Mouse (Mus musculus): ENCODE data around the gene Rdh16f2. TPM values are rescaled to one million over a fixed set of nuclear protein-coding genes. Genes with fewer than 3 reads are reported as not detected.
A peak's percentile ranks its signal among the peaks of the same experiment; 100 is the strongest.

Rdh16f2 gene
- polyA plus RNA-seq, 1 experiment = not detected

DNA sequence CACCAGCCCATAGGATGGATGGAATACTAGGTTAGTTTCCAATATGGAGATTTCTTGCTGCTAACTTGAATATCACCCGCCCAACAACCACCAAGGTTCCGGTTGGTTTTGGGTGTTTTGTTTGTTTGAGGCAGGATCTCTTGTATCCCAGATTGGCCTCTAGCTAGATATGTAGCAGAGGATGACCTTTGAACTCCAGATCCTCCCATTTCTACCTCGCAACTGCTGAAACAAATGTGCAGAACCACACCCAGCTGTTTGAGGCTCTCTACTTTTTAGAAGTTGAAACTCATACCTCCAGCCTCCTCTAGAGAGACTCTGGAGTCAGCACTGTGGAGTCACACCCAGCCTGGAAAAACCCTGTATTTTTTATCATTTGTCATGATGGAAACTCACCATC, 31.2 kb downstream of the Rdh16f2 start:
- H3K36me3 ChIP-seq (ENCODE audit: control insufficient read depth, insufficient read depth, low read length, poor library complexity, severe bottlenecking) = no peaks in the 10 kb centered on the region
- H3K27me3 ChIP-seq (ENCODE audit: control insufficient read depth, insufficient read depth, low read length, poor library complexity, severe bottlenecking) = no peaks in the 10 kb centered on the region
- no peak overlapping the region for H3K9ac ChIP-seq (ENCODE audit: low read depth, poor library complexity, severe bottlenecking)
- TF ChIP-seq EP300 (IDR thresholded peaks at IDR 0.05; ENCODE audit: insufficient read depth, low read depth, low read length) = no peak
- no peak for TF ChIP-seq POLR2A (IDR thresholded peaks at IDR 0.05; ENCODE audit: insufficient read depth, low read length)
- no peak for TF ChIP-seq CTCF (IDR thresholded peaks at IDR 0.05; ENCODE audit: low read depth, low read length)
- no peak overlapping the region for H3K4me3 ChIP-seq (ENCODE audit: low read depth, low read length)
- H3K27ac ChIP-seq (ENCODE audit: insufficient read depth, low read length) = no peak overlapping the region
- H3K9me3 ChIP-seq (replicated peaks; ENCODE audit: control insufficient read depth, insufficient read depth, low read length, poor library complexity, severe bottlenecking) = 0 out of 2 replicates have a peak, but pooled peaks cover 2% of the 10 kb centered on the region
- peaks cover 7% of the 10 kb centered on the region for H3K4me1 ChIP-seq (ENCODE audit: control insufficient read depth, insufficient read depth, low read length)

DNA sequence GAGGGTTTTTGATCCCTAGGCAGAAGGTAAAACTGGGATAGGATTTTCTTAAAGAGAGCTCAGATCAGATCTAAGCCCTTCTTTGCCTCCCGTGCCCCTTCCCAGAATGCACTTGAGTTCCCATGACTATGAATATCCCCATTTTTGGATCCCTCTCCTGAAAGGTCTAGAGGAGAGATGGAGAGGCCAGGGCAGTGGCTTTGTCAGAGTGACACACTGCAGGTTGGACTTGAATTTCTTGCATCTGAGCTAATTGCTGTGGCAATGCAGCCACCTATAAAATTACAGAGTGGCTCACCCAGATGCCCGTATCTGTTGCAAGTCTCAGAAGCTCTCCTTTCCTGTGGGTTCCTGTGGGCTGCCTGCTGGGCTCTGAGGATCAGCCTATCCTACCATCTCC, 31.9 kb downstream of the Rdh16f2 start, which contains the start of gene Sdr9c7:
Gene Sdr9c7, plus strand, starts transcription at position 301 of the 400 bp plus-strand sequence.
- TF ChIP-seq POLR2A (IDR thresholded peaks at IDR 0.05; ENCODE audit: insufficient read depth, low read length) (no peak), EP300 (IDR thresholded peaks at IDR 0.05; ENCODE audit: insufficient read depth, low read depth, low read length) (no peak), CTCF (IDR thresholded peaks at IDR 0.05; ENCODE audit: low read depth, low read length) (no peak)
- Histone ChIP-seq H3K36me3 (ENCODE audit: control insufficient read depth, insufficient read depth, low read length, poor library complexity, severe bottlenecking) (no peaks in the 10 kb centered on the region), H3K4me3 (ENCODE audit: low read depth, low read length) (no peak within 1 kb of the TSS), H3K9ac (ENCODE audit: low read depth, poor library complexity, severe bottlenecking) (no peak within 1 kb of the TSS), H3K27me3 (ENCODE audit: control insufficient read depth, insufficient read depth, low read length, poor library complexity, severe bottlenecking) (no peaks in the 10 kb centered on the region), H3K27ac (ENCODE audit: insufficient read depth, low read length) (no peak within 1 kb of the TSS), H3K9me3 (replicated peaks; ENCODE audit: control insufficient read depth, insufficient read depth, low read length, poor library complexity, severe bottlenecking) (0 out of 2 replicates have a peak, but pooled peaks cover 2% of the 10 kb centered on the region), H3K4me1 (ENCODE audit: control insufficient read depth, insufficient read depth, low read length) (peaks cover 7% of the 10 kb centered on the region)

DNA sequence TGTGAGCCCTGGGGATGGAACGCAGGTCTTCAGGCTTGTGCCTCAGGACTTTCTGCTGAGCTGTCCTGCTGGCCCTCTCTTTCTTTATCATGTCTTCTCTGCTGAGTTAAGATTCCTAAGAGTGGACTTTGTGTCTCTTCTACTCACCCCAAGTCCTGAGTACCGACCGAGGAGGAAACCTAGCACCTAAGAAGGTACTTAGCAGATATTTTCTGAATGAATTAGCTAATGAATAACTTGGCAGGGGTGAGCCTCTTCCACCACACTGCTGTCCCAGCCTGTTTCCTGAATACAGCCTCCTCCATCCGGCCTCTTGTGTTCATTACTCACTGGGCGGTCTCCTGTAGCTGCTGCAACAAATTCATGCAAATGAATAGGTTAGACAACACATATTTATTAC, 33.5 kb downstream of the Rdh16f2 start:
- H3K9ac ChIP-seq (ENCODE audit: low read depth, poor library complexity, severe bottlenecking) = no peak overlapping the region
- no peaks in the 10 kb centered on the region for H3K36me3 ChIP-seq (ENCODE audit: control insufficient read depth, insufficient read depth, low read length, poor library complexity, severe bottlenecking)
- no peaks in the 10 kb centered on the region for H3K27me3 ChIP-seq (ENCODE audit: control insufficient read depth, insufficient read depth, low read length, poor library complexity, severe bottlenecking)
- no peak overlapping the region for H3K4me3 ChIP-seq (ENCODE audit: low read depth, low read length)
- no peak overlapping the region for H3K27ac ChIP-seq (ENCODE audit: insufficient read depth, low read length)
- H3K9me3 ChIP-seq (replicated peaks; ENCODE audit: control insufficient read depth, insufficient read depth, low read length, poor library complexity, severe bottlenecking) = 0 out of 2 replicates have a peak, but pooled peaks cover 2% of the 10 kb centered on the region
- TF ChIP-seq POLR2A (IDR thresholded peaks at IDR 0.05; ENCODE audit: insufficient read depth, low read length) (no peak), CTCF (IDR thresholded peaks at IDR 0.05; ENCODE audit: low read depth, low read length) (no peak), EP300 (IDR thresholded peaks at IDR 0.05; ENCODE audit: insufficient read depth, low read depth, low read length) (no peak)
- H3K4me1 ChIP-seq (ENCODE audit: control insufficient read depth, insufficient read depth, low read length) = peaks cover 8% of the 10 kb centered on the region

DNA sequence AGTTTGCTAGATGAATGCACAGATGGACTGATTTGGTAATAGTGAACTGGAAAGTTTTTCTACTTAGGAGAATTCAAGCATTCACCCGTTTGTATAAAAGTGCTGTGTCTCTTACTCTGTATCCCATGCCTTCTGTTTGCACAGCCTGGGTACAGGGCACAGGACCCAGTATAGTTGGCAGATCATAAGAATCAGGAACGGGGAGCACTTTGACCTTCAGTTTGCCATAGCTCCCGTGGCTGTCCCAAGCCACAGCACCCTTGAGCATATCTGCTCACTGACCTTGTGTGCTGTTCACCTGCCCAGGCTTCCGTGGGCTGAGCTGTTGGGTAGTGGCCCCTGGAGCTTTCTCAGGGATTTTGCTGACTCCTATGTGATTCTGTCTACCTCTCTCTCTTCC, 35.5 kb downstream of the Rdh16f2 start:
- H3K4me3 ChIP-seq (ENCODE audit: low read depth, low read length) = no peak overlapping the region
- no peak for TF ChIP-seq POLR2A (IDR thresholded peaks at IDR 0.05; ENCODE audit: insufficient read depth, low read length)
- no peak for TF ChIP-seq EP300 (IDR thresholded peaks at IDR 0.05; ENCODE audit: insufficient read depth, low read depth, low read length)
- TF ChIP-seq CTCF (IDR thresholded peaks at IDR 0.05; ENCODE audit: low read depth, low read length) = no peak
- H3K27me3 ChIP-seq (ENCODE audit: control insufficient read depth, insufficient read depth, low read length, poor library complexity, severe bottlenecking) = no peaks in the 10 kb centered on the region
- H3K36me3 ChIP-seq (ENCODE audit: control insufficient read depth, insufficient read depth, low read length, poor library complexity, severe bottlenecking) = no peaks in the 10 kb centered on the region
- peaks cover 19% of the 10 kb centered on the region for H3K4me1 ChIP-seq (ENCODE audit: control insufficient read depth, insufficient read depth, low read length)
- 0 out of 2 replicates have a peak, but pooled peaks cover 2% of the 10 kb centered on the region for H3K9me3 ChIP-seq (replicated peaks; ENCODE audit: control insufficient read depth, insufficient read depth, low read length, poor library complexity, severe bottlenecking)
- H3K27ac ChIP-seq (ENCODE audit: insufficient read depth, low read length) = no peak overlapping the region
- no peak overlapping the region for H3K9ac ChIP-seq (ENCODE audit: low read depth, poor library complexity, severe bottlenecking)

DNA sequence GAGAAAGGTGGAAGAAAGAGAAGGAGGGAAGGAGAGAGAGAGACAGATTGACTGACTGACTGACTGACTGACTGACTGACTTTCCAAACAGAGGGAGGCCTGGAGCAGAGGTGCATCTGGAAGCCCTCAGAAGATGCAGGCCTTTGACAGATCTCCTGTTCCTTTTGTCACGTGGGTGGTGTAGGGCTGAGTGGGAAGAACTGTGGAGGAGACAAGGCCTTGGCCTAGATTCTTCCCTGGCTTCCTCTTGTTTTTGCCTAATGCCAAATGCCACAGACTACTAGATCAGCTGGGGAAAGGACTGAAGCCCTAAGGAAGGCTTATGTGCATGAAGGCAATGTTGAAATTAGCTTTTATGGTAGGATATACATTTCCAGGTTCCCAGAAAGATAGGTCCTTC, 36.8 kb downstream of the Rdh16f2 start:
- H3K27me3 ChIP-seq (ENCODE audit: control insufficient read depth, insufficient read depth, low read length, poor library complexity, severe bottlenecking) = no peaks in the 10 kb centered on the region
- H3K4me1 ChIP-seq (ENCODE audit: control insufficient read depth, insufficient read depth, low read length) = peaks cover 15% of the 10 kb centered on the region
- H3K27ac ChIP-seq (ENCODE audit: insufficient read depth, low read length) = no peak overlapping the region
- no peak overlapping the region for H3K9ac ChIP-seq (ENCODE audit: low read depth, poor library complexity, severe bottlenecking)
- 0 out of 2 replicates have a peak, but pooled peaks cover 2% of the 10 kb centered on the region for H3K9me3 ChIP-seq (replicated peaks; ENCODE audit: control insufficient read depth, insufficient read depth, low read length, poor library complexity, severe bottlenecking)
- TF ChIP-seq POLR2A (IDR thresholded peaks at IDR 0.05; ENCODE audit: insufficient read depth, low read length) (no peak), CTCF (IDR thresholded peaks at IDR 0.05; ENCODE audit: low read depth, low read length) (no peak), EP300 (IDR thresholded peaks at IDR 0.05; ENCODE audit: insufficient read depth, low read depth, low read length) (no peak)
- H3K36me3 ChIP-seq (ENCODE audit: control insufficient read depth, insufficient read depth, low read length, poor library complexity, severe bottlenecking) = no peaks in the 10 kb centered on the region
- H3K4me3 ChIP-seq (ENCODE audit: low read depth, low read length) = no peak overlapping the region

DNA sequence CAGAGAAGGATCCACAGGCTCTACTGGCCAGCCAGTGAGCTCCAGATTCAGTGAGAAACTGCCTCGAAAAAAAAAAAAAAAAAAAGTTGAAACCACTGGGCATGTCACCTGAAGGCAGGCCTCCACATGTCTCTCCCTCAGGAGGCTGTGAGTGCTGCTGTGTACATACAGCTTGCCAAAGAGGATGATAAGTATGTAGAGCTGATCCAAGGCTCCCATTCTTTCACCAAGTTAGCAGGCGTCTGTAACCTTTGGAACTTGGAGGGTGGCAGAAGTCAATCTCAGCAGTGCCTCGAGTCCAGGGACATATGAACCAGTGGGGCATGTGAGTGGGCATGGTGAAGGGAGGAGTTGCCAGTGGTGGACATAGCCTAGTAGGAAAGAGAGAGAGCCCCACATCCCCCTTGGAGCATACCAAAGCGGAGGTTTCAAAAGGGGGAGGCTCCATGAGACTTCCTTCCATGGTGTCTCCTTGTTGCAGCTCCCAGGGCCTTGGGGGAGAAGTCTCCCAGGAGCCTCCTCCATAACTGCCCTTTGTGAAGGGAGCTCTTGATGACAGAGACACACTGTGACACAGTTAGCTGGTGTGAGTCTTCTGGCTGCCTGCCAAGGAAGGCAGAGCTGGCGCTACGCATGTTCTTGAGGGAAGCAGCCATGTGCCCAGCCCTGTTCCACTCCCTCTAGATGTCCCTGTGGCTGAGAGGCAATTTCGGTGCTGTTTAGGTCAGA, 38.6 kb downstream of the Rdh16f2 start:
- peaks cover 18% of the 10 kb centered on the region for H3K4me1 ChIP-seq (ENCODE audit: control insufficient read depth, insufficient read depth, low read length)
- H3K36me3 ChIP-seq (ENCODE audit: control insufficient read depth, insufficient read depth, low read length, poor library complexity, severe bottlenecking) = no peaks in the 10 kb centered on the region
- no peak overlapping the region for H3K27ac ChIP-seq (ENCODE audit: insufficient read depth, low read length)
- no peak overlapping the region for H3K9ac ChIP-seq (ENCODE audit: low read depth, poor library complexity, severe bottlenecking)
- H3K27me3 ChIP-seq (ENCODE audit: control insufficient read depth, insufficient read depth, low read length, poor library complexity, severe bottlenecking) = no peaks in the 10 kb centered on the region
- TF ChIP-seq POLR2A (IDR thresholded peaks at IDR 0.05; ENCODE audit: insufficient read depth, low read length) (no peak), EP300 (IDR thresholded peaks at IDR 0.05; ENCODE audit: insufficient read depth, low read depth, low read length) (0 out of 2 replicates have a peak, but pooled peaks have one; percentile 7)
- H3K9me3 ChIP-seq (replicated peaks; ENCODE audit: control insufficient read depth, insufficient read depth, low read length, poor library complexity, severe bottlenecking) = 0 out of 2 replicates have a peak, but pooled peaks cover 2% of the 10 kb centered on the region
- H3K4me3 ChIP-seq (ENCODE audit: low read depth, low read length) = no peak overlapping the region
